Mouse (Mus musculus): ENCODE data around the gene Ppm1m. TPM values are rescaled to one million over a fixed set of nuclear protein-coding genes. Genes with fewer than 3 reads are reported as not detected.

Gene Ppm1m
- total and polyA plus RNA-seq, 2 experiments, result 13.7 to 22.7 TPM

DNA sequence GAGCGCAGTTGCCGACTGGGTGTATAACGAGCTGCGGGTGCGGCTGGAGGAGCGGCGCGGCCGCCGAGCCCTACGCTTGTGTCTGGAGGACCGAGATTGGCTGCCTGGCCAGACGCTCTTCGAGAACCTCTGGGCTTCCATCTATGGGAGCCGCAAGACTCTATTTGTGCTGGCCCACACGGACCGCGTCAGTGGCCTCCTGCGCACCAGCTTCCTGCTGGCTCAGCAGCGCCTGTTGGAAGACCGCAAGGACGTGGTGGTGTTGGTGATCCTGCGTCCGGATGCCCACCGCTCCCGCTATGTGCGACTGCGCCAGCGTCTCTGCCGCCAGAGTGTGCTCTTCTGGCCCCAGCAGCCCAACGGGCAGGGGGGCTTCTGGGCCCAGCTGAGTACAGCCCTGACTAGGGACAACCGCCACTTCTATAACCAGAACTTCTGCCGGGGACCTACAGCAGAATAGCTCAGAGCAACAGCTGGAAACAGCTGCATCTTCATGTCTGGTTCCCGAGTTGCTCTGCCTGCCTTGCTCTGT, 26.7 kb upstream of the Ppm1m start:
- no peaks in the 10 kb centered on the region for H3K27me3 ChIP-seq (ENCODE audit: control insufficient read depth, insufficient read depth, low read length)

DNA sequence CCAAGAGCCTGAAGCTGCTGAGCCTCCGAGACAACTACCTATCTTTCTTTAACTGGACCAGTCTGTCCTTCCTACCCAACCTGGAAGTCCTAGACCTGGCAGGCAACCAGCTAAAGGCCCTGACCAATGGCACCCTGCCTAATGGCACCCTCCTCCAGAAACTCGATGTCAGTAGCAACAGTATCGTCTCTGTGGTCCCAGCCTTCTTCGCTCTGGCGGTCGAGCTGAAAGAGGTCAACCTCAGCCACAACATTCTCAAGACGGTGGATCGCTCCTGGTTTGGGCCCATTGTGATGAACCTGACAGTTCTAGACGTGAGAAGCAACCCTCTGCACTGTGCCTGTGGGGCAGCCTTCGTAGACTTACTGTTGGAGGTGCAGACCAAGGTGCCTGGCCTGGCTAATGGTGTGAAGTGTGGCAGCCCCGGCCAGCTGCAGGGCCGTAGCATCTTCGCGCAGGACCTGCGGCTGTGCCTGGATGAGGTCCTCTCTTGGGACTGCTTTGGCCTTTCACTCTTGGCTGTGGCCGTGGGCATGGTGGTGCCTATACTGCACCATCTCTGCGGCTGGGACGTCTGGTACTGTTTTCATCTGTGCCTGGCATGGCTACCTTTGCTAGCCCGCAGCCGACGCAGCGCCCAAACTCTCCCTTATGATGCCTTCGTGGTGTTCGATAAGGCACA, 26.1 kb upstream of the Ppm1m start:
- H3K9ac ChIP-seq (ENCODE audit: low read depth, low read length), result peak overlapping the region; percentile 30
- H3K27ac ChIP-seq (replicated peaks; ENCODE audit: insufficient read depth, low read depth, low read length), result no peak overlapping the region
- H3K79me2 ChIP-seq (ENCODE audit: control insufficient read depth, insufficient read depth, low read length), result no peaks in the 10 kb centered on the region
- H3K27me3 ChIP-seq (ENCODE audit: control insufficient read depth, insufficient read depth, low read length), result no peaks in the 10 kb centered on the region
- H3K36me3 ChIP-seq (ENCODE audit: control insufficient read depth, insufficient read depth, low read length), result no peaks in the 10 kb centered on the region
- peak overlapping the region; percentile 42 for H3K4me3 ChIP-seq (ENCODE audit: insufficient read depth, low read depth, low read length)
- WGBS, result 67% methylated on average over 24 of the region's 24 CpGs
- H3K4me1 ChIP-seq (ENCODE audit: control insufficient read depth, insufficient read depth, low read length), result no peaks in the 10 kb centered on the region
- DNase-seq (ENCODE audit: extremely low read depth, low read depth, low spot score), result no peak
- no peak for TF ChIP-seq CTCF (IDR thresholded peaks at IDR 0.05; ENCODE audit: low read depth, low read length)
- TF ChIP-seq POLR2A (IDR thresholded peaks at IDR 0.05; ENCODE audit: extremely low read depth, insufficient read depth, low read length), result no peak

More for the DNA sequence above, 26.7 kb upstream of the Ppm1m start:
- Histone ChIP-seq H3K4me1 (ENCODE audit: control insufficient read depth, insufficient read depth, low read length) (no peaks in the 10 kb centered on the region), H3K4me3 (ENCODE audit: insufficient read depth, low read depth, low read length) (peak overlapping the region; percentile 42), H3K79me2 (ENCODE audit: control insufficient read depth, insufficient read depth, low read length) (no peaks in the 10 kb centered on the region), H3K36me3 (ENCODE audit: control insufficient read depth, insufficient read depth, low read length) (no peaks in the 10 kb centered on the region), H3K27ac (replicated peaks; ENCODE audit: insufficient read depth, low read depth, low read length) (no peak overlapping the region), H3K9ac (ENCODE audit: low read depth, low read length) (peak overlapping the region; percentile 30)
- TF ChIP-seq CTCF (IDR thresholded peaks at IDR 0.05; ENCODE audit: low read depth, low read length) (no peak), POLR2A (IDR thresholded peaks at IDR 0.05; ENCODE audit: extremely low read depth, insufficient read depth, low read length) (no peak)
- DNase-seq (ENCODE audit: extremely low read depth, low read depth, low spot score), result no peak
- 19% methylated on average over 34 of the region's 34 CpGs for WGBS

DNA sequence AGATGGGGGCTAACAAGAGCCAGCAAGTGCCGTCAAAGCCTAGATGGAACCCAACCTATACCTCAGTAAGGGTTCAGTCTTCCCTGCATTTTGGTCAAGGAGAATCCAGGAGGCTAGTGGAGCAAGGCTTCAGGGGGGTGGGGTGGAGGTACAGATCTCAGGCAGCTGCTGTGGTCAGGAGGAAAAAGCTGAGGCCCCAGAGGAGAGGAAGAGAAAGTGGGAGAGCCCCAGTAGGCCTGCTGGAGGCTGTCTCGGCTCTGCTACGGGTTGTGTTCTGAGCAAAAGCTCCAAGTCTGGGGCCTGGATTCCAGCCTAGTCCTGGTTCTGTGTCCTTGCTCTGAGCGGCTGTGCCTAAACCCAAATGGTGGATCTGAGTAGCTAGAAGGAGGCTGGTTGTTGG, 23.4 kb upstream of the Ppm1m start:
- 89% methylated on average over 4 of the region's 4 CpGs for WGBS
- no peak for TF ChIP-seq CTCF (IDR thresholded peaks at IDR 0.05; ENCODE audit: low read depth, low read length)
- TF ChIP-seq POLR2A (IDR thresholded peaks at IDR 0.05; ENCODE audit: extremely low read depth, insufficient read depth, low read length), result no peak
- H3K36me3 ChIP-seq (ENCODE audit: control insufficient read depth, insufficient read depth, low read length), result no peaks in the 10 kb centered on the region
- no peaks in the 10 kb centered on the region for H3K27me3 ChIP-seq (ENCODE audit: control insufficient read depth, insufficient read depth, low read length)
- no peaks in the 10 kb centered on the region for H3K79me2 ChIP-seq (ENCODE audit: control insufficient read depth, insufficient read depth, low read length)
- no peak overlapping the region for H3K27ac ChIP-seq (replicated peaks; ENCODE audit: insufficient read depth, low read depth, low read length)
- no peaks in the 10 kb centered on the region for H3K4me1 ChIP-seq (ENCODE audit: control insufficient read depth, insufficient read depth, low read length)
- no peak for DNase-seq (ENCODE audit: extremely low read depth, low read depth, low spot score)
- no peak overlapping the region for H3K4me3 ChIP-seq (ENCODE audit: insufficient read depth, low read depth, low read length)
- H3K9ac ChIP-seq (ENCODE audit: low read depth, low read length), result no peak overlapping the region

DNA sequence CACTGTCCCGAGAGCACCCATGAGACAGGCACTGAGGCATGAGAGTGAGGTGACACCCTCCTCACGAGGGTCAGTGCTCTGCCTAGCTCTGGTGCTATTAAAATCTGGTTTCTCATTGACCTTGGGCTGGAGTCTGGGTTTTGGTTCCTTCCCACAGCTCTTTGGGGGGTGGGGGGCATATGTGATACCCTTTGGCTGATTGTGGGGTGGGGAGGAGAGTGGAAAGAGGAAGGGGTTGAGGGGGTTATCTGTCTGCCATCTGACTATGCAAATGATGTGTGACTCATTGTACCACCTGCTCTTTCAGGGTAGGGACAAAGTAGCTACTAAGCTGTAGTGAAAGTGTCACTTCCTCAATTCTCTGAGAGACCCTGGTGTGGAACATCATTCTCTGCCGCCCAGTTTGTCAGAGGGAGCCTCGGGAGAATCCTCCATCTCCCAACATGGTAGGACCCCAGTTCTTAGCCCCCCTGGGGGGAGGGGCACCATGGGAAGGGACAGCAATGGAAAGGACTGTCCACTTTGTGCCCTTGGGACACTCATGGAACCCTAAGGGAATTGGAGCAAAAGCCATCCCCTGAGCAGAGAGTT, 22.8 kb upstream of the Ppm1m start, which contains the start of gene Tlr9:
Gene Tlr9, plus strand, starts transcription at position 338 of the 591 bp plus-strand sequence.
- no peak for DNase-seq (ENCODE audit: extremely low read depth, low read depth, low spot score)
- no peak within 1 kb of the TSS for H3K9ac ChIP-seq (ENCODE audit: low read depth, low read length)
- no peaks in the 10 kb centered on the region for H3K4me1 ChIP-seq (ENCODE audit: control insufficient read depth, insufficient read depth, low read length)
- TF ChIP-seq CTCF (IDR thresholded peaks at IDR 0.05; ENCODE audit: low read depth, low read length), result no peak
- no peak for TF ChIP-seq POLR2A (IDR thresholded peaks at IDR 0.05; ENCODE audit: extremely low read depth, insufficient read depth, low read length)
- 58% methylated on average over 4 of the region's 4 CpGs for WGBS
- H3K79me2 ChIP-seq (ENCODE audit: control insufficient read depth, insufficient read depth, low read length), result no peaks in the 10 kb centered on the region
- no peaks in the 10 kb centered on the region for H3K36me3 ChIP-seq (ENCODE audit: control insufficient read depth, insufficient read depth, low read length)
- no peak within 1 kb of the TSS for H3K4me3 ChIP-seq (ENCODE audit: insufficient read depth, low read depth, low read length)
- H3K27ac ChIP-seq (replicated peaks; ENCODE audit: insufficient read depth, low read depth, low read length), result no peak within 1 kb of the TSS
- H3K27me3 ChIP-seq (ENCODE audit: control insufficient read depth, insufficient read depth, low read length), result no peaks in the 10 kb centered on the region

DNA sequence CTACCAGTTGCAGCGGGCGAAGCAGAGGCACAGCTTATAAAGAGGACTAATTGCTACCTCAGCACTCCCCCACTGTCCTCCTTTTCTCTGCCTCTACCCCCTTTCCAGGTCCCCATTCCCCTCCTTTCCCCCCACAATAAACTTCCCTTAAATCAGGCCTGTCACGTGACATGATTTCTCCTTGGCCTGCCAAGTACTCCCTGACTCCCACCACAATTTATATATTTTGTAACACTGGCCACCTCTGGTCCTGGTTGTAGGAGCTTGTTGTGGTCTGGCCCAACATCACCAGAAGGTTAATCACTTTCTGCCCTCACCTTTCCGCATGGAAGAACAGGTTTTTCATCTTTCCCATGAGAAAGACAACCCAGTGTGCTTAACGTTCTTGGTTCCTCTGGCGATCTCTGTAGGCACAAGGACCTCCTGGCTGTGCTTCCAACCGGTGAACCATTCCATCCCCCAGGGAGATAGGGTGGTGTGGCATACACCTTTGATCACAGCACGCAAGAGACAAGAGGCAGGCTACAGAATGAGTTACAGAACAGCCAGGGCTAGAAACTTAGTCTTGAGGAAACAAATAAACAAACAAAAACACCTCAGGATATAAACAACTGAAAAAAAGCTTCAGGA, 21.5 kb upstream of the Ppm1m start:
- DNase-seq (ENCODE audit: extremely low read depth, low read depth, low spot score), result no peak
- Histone ChIP-seq H3K36me3 (ENCODE audit: control insufficient read depth, insufficient read depth, low read length) (no peaks in the 10 kb centered on the region), H3K9ac (ENCODE audit: low read depth, low read length) (no peak overlapping the region), H3K4me3 (ENCODE audit: insufficient read depth, low read depth, low read length) (no peak overlapping the region), H3K4me1 (ENCODE audit: control insufficient read depth, insufficient read depth, low read length) (no peaks in the 10 kb centered on the region), H3K27ac (replicated peaks; ENCODE audit: insufficient read depth, low read depth, low read length) (no peak overlapping the region), H3K79me2 (ENCODE audit: control insufficient read depth, insufficient read depth, low read length) (no peaks in the 10 kb centered on the region), H3K27me3 (ENCODE audit: control insufficient read depth, insufficient read depth, low read length) (no peaks in the 10 kb centered on the region)
- WGBS, result 79% methylated on average over 8 of the region's 8 CpGs
- no peak for TF ChIP-seq CTCF (IDR thresholded peaks at IDR 0.05; ENCODE audit: low read depth, low read length)

Data from liver, adult 2 months (tissue).